Mouse (Mus musculus): ENCODE results near the gene Ephb4.

Gene Ephb4

GRCm38 (mm10) chr5:137335066-137335465, 14.8 kb upstream of the Ephb4 start:
- peak in 1 of 2 experiments; percentile 20 for DNase-seq

- peak; percentile 34 to 45 for DNase-seq
Observed at GRCm38 (mm10) chr5:137337190-137337589, 12.7 kb upstream of the Ephb4 start.

- DNase-seq, result peak; percentile 96 to 97
Observed at GRCm38 (mm10) chr5:137338256-137338655, 11.7 kb upstream of the Ephb4 start.

GRCm38 (mm10) chr5:137338663-137339289, 11.1 kb upstream of the Ephb4 start:
- DNase-seq, result peak; percentile 64 to 86

- DNase-seq, result peak; percentile 71 to 87
Observed at GRCm38 (mm10) chr5:137339290-137339979, 10.5 kb upstream of the Ephb4 start.

- no peak for DNase-seq
Observed at GRCm38 (mm10) chr5:137340222-137340621, 9.7 kb upstream of the Ephb4 start.

- no peak for DNase-seq
Observed at GRCm38 (mm10) chr5:137342407-137343012, 7.4 kb upstream of the Ephb4 start.

GRCm38 (mm10) chr5:137343412-137343811, 6.5 kb upstream of the Ephb4 start:
- no peak for DNase-seq

- no peak for DNase-seq
Observed at GRCm38 (mm10) chr5:137343869-137344268, 6.0 kb upstream of the Ephb4 start.

GRCm38 (mm10) chr5:137345821-137346220, 4.1 kb upstream of the Ephb4 start:
- DNase-seq, result peak; percentile 77 to 91

GRCm38 (mm10) chr5:137346388-137346787, 3.5 kb upstream of the Ephb4 start:
- no peak for DNase-seq

GRCm38 (mm10) chr5:137346983-137347382, 2.9 kb upstream of the Ephb4 start:
- no peak for DNase-seq

- DNase-seq, result peak; percentile 34 to 78
Observed at GRCm38 (mm10) chr5:137347856-137348255, 2.1 kb upstream of the Ephb4 start.

GRCm38 (mm10) chr5:137348482-137349383, 1.2 kb upstream of the Ephb4 start:
- peak; percentile 89 to 96 for DNase-seq

- DNase-seq, result no peak
Observed at GRCm38 (mm10) chr5:137350205-137351057, 522 bp downstream of the Ephb4 start.

- DNase-seq, result peak in 1 of 2 experiments; percentile 48
Observed at GRCm38 (mm10) chr5:137351058-137351380, 1.1 kb downstream of the Ephb4 start.

- no peak for DNase-seq
Observed at GRCm38 (mm10) chr5:137351394-137351793, 1.5 kb downstream of the Ephb4 start.

GRCm38 (mm10) chr5:137352011-137352975, 2.4 kb downstream of the Ephb4 start:
- peak; percentile 84 to 91 for DNase-seq

- DNase-seq, result peak in 1 of 2 experiments; percentile 43
Observed at GRCm38 (mm10) chr5:137354091-137354490, 4.2 kb downstream of the Ephb4 start.

- DNase-seq, result peak in 1 of 2 experiments; percentile 43
Observed at GRCm38 (mm10) chr5:137358382-137358781, 8.5 kb downstream of the Ephb4 start.

- no peak for DNase-seq
Observed at GRCm38 (mm10) chr5:137369665-137370064, 19.8 kb downstream of the Ephb4 start.
